Comparison of ENCODE assay signal across 33 mouse cellular contexts in genomic region chr13:48571298-48571697, GRCm38 (mm10). TPM values are rescaled to one million over a fixed set of nuclear protein-coding genes. Genes with fewer than 3 reads are reported as not detected.
DNase-seq lines count a peak whose midpoint lies in the region; ATAC-seq and TF ChIP-seq lines count a peak whose summit lies in the region.
"Had no signal": no experiment of that assay in that cellular context is flagged by ENCODE, and none has a peak within 500 bp of the region (broad histone marks: within the 10 kb centered on the region; RNA-seq: fewer than 3 reads in every experiment).

No protein-coding gene starts in this region.

- DNase-seq in heart, adult 11 months, result peak; percentile 91
- no peak for DNase-seq in heart, postnatal 4 days
- DNase-seq in 3134 (ENCODE audit: extremely low read depth, insufficient read length, low spot score) (peak; percentile 49), CH12.LX (ENCODE audit: extremely low read depth) (no peak)
- DNase-seq in cerebellum, postnatal 14 days, result no peak
- no peak for DNase-seq in lung, adult 18-20 months
- DNase-seq: adrenal gland, postnatal 25 days; B cell, adult 2 months; cerebellum, adult 18-20 months; cerebellum, postnatal 25 days; forebrain, postnatal 0 days; gastrocnemius, postnatal 25 days; heart, adult 2 months; heart, postnatal 14 days; kidney, adult 2 months; kidney, postnatal 36 days; left cerebral cortex, postnatal 4 days; lung, postnatal 36 days; right cerebral cortex, postnatal 4 days; thymus, postnatal 4 days had no signal

- in situ Hi-C loops in CH12.LX (cut with MboI; ENCODE audit: low pct_ligation_motif_present, low pct_unique_long_range_greater_than_20kb, low sequenced_read_pairs), result loop anchor here (5.0 kb wide), 1 partner anchor 39 kb away; no protein-coding TSS in a partner anchor

- H3K79me2 ChIP-seq in CH12.LX (replicated peaks; ENCODE audit: control insufficient read depth, extremely low read depth, insufficient read depth, poor library complexity, severe bottlenecking), result no peaks in the 10 kb centered on the region

- dilution Hi-C loops in CH12.LX (cut with MboI; ENCODE audit: extremely low pct_ligation_motif_present, extremely low pct_unique_long_range_greater_than_20kb, low sequenced_read_pairs), result no loop called here

- H3K36me3 ChIP-seq in CH12.LX (replicated peaks in 1 of 2; ENCODE audit: control insufficient read depth in 1 of 2, insufficient read depth in 1 of 2, low read length in 1 of 2), result no peaks in the 10 kb centered on the region
- no peaks in the 10 kb centered on the region for H3K36me3 ChIP-seq in limb, embryonic 15.5 days
- H3K36me3 ChIP-seq: embryonic facial prominence, embryonic 10.5 days; embryonic facial prominence, embryonic 15.5 days; forebrain, embryonic 12.5 days; hindbrain, embryonic 12.5 days; intestine, embryonic 15.5 days; midbrain, embryonic 12.5 days; neural tube, embryonic 13.5 days had no signal

- peak overlapping the region; percentile 8; the same call in 1 of the 2 replicates for H3K4me2 ChIP-seq in CH12.LX (ENCODE audit: insufficient read depth, low read depth, poor library complexity, severe bottlenecking)
- no peak overlapping the region for H3K4me2 ChIP-seq in limb, embryonic 15.5 days
- H3K4me2 ChIP-seq: embryonic facial prominence, embryonic 15.5 days; forebrain, embryonic 12.5 days; hindbrain, embryonic 12.5 days; intestine, embryonic 15.5 days; midbrain, embryonic 12.5 days; neural tube, embryonic 13.5 days had no signal

- no peaks in the 10 kb centered on the region for H3K9me3 ChIP-seq in CH12.LX (replicated peaks; ENCODE audit: low read length)
- H3K9me3 ChIP-seq in limb, embryonic 15.5 days, result no peaks in the 10 kb centered on the region
- H3K9me3 ChIP-seq: embryonic facial prominence, embryonic 10.5 days; embryonic facial prominence, embryonic 15.5 days; forebrain, embryonic 12.5 days; hindbrain, embryonic 12.5 days; intestine, embryonic 15.5 days; megakaryocyte, embryonic 14.5 days; midbrain, embryonic 12.5 days; neural tube, embryonic 13.5 days had no signal

- TF ChIP-seq POLR2A in CH12.LX (IDR thresholded peaks at IDR 0.05; ENCODE audit: low read depth, low read length), result no peak

- H3K27ac ChIP-seq in CH12.LX (ENCODE audit: insufficient read depth, low read depth), result no peak overlapping the region
- H3K27ac ChIP-seq in limb, embryonic 15.5 days, result no peak overlapping the region
- H3K27ac ChIP-seq: embryonic facial prominence, embryonic 10.5 days; embryonic facial prominence, embryonic 15.5 days; forebrain, embryonic 12.5 days; heart, adult 2 months; hindbrain, embryonic 12.5 days; hindbrain, postnatal 0 days; intestine, embryonic 15.5 days; midbrain, embryonic 12.5 days; neural tube, embryonic 13.5 days had no signal

- H3K4me1 ChIP-seq in CH12.LX (ENCODE audit: control insufficient read depth in 1 of 2, insufficient read depth in 2 of 2), result peaks cover 16 to 52% of the 10 kb centered on the region in 2 experiments
- H3K4me1 ChIP-seq in limb, embryonic 15.5 days, result peaks cover 13% of the 10 kb centered on the region

- ATAC-seq in limb, embryonic 15.5 days (ENCODE audit: insufficient number of reproducible peaks, low FRiP score, low TSS enrichment, low read depth), result 0 out of 2 replicates have a peak, but pooled peaks have one; percentile 50
- ATAC-seq: forebrain, postnatal 0 days; intestine, embryonic 15.5 days had no signal

- H3K9ac ChIP-seq in CH12.LX (ENCODE audit: insufficient read depth, low read depth), result no peak overlapping the region
- no peak overlapping the region for H3K9ac ChIP-seq in limb, embryonic 15.5 days
- H3K9ac ChIP-seq: embryonic facial prominence, embryonic 15.5 days; forebrain, embryonic 12.5 days; forebrain, postnatal 0 days; hindbrain, embryonic 12.5 days; intestine, embryonic 15.5 days; midbrain, embryonic 12.5 days; neural tube, embryonic 13.5 days had no signal

- 70% methylated on average over 5 of the region's 5 CpGs for WGBS in limb, embryonic 15.5 days

- no peak for TF ChIP-seq CTCF in CH12.LX (conservative IDR thresholded peaks at IDR 0.05 in 1 of 2, IDR thresholded peaks at IDR 0.05 in 1 of 2; ENCODE audit: low read depth in 2 of 2, low read length in 2 of 2)

- TF ChIP-seq EP300 in CH12.LX (IDR thresholded peaks at IDR 0.05; ENCODE audit: low read length), result peak; percentile 30; the same call in 1 of the 2 replicates

- no peaks in the 10 kb centered on the region for H3K27me3 ChIP-seq in CH12.LX (replicated peaks)
- no peaks in the 10 kb centered on the region for H3K27me3 ChIP-seq in limb, embryonic 15.5 days
- H3K27me3 ChIP-seq: embryonic facial prominence, embryonic 15.5 days; forebrain, embryonic 12.5 days; hindbrain, embryonic 12.5 days; intestine, embryonic 15.5 days; midbrain, embryonic 12.5 days; neural tube, embryonic 13.5 days had no signal

- no peak for TF ChIP-seq RAD21 in CH12.LX (IDR thresholded peaks at IDR 0.05; ENCODE audit: low read depth, low read length)

- no peak overlapping the region for H3K4me3 ChIP-seq in CH12.LX (replicated peaks in 1 of 3; ENCODE audit: low read depth in 2 of 3, low read length in 2 of 3, poor library complexity in 1 of 3)
- H3K4me3 ChIP-seq in limb, embryonic 15.5 days, result no peak overlapping the region
- H3K4me3 ChIP-seq: embryonic facial prominence, embryonic 10.5 days; embryonic facial prominence, embryonic 15.5 days; forebrain, embryonic 12.5 days; heart, adult 2 months; hindbrain, embryonic 12.5 days; intestine, embryonic 15.5 days; megakaryocyte, embryonic 14.5 days; midbrain, embryonic 12.5 days; neural tube, embryonic 13.5 days had no signal

TF ChIP-seq in CH12.LX, 34 proteins besides CTCF, POLR2A, EP300 and RAD21:
- peak; percentile 45; the same call in 1 of the 2 replicates for TF ChIP-seq ETS1 (conservative IDR thresholded peaks at IDR 0.05; ENCODE audit: low read depth, low read length)
- TF ChIP-seq SIN3A (IDR thresholded peaks at IDR 0.05; ENCODE audit: low read length), result peak; percentile 60; the same call in 1 of the 2 replicates
- TF ChIP-seq TCF12 (IDR thresholded peaks at IDR 0.05; ENCODE audit: low read depth, low read length), result peak; percentile 46; the same call in 1 of the 2 replicates
- no peak for TF ChIP-seq NRF1 (IDR thresholded peaks at IDR 0.05; ENCODE audit: low read depth, low read length)

RNA-seq across cellular contexts. Expression of gene Ptpdc1, which starts 54.2 kb away (rescaled TPM):
- total RNA-seq in heart, postnatal 4 days (2021), result 1 to 10 TPM; 8.2 to 8.9 TPM
- total RNA-seq in CH12.LX (2012; rRNA removed) (not detected in 2 replicates), CH12.LX (2014; rRNA removed) (0.15 TPM in 1 of 2 replicates, not detected in the other)
- 0.10 TPM in 1 of 2 replicates, not detected in the other for polyA plus RNA-seq in CH12.LX (2012; ENCODE audit: insufficient read length, low read depth)
- polyA plus RNA-seq in limb, embryonic 15.5 days (2015; fragmentation: Nextera tagmentation; extraction: Ambion mirVana), result 12.5 and 14.5 TPM in 2 replicates

RNA-seq across cellular contexts. Expression of gene A830005F24Rik, which starts 57.9 kb away (rescaled TPM):
- not detected for total RNA-seq in heart, postnatal 4 days (2021)
- total RNA-seq in CH12.LX (2012; rRNA removed), result 1.8 and 2.4 TPM in 2 replicates
- 2.7 and 4.2 TPM in 2 replicates for total RNA-seq in CH12.LX (2014; rRNA removed)
- 2.0 and 2.8 TPM in 2 replicates for polyA plus RNA-seq in CH12.LX (2012; ENCODE audit: insufficient read length, low read depth)
- 1.8 and 2.6 TPM in 2 replicates for polyA plus RNA-seq in limb, embryonic 15.5 days (2015; fragmentation: Nextera tagmentation; extraction: Ambion mirVana)
- total RNA-seq: adrenal gland, adult 18-20 months; adrenal gland, postnatal 25 days; gastrocnemius, postnatal 25 days; heart, postnatal 14 days; liver, adult 2 months had no signal
- polyA plus RNA-seq: heart, adult 2 months; kidney, adult 2 months; liver, adult 2 months; spleen, adult 2 months had no signal

RNA-seq across cellular contexts. Expression of gene Zfp169, which starts 58.0 kb away (rescaled TPM):
- total RNA-seq in heart, postnatal 4 days (2021), result 1 to 10 TPM; 5.8 to 6.2 TPM
- total RNA-seq in CH12.LX (2012; rRNA removed) (6.2 and 6.6 TPM in 2 replicates), CH12.LX (2014; rRNA removed) (3.4 and 4.2 TPM in 2 replicates)
- polyA plus RNA-seq in CH12.LX (2012; ENCODE audit: insufficient read length, low read depth), result 2.3 and 2.9 TPM in 2 replicates
- polyA plus RNA-seq in limb, embryonic 15.5 days (2015; fragmentation: Nextera tagmentation; extraction: Ambion mirVana), result 4.8 TPM in 2 replicates

Comparison
In these comparisons a context has a peak if more than half of its experiments do, and no peak if none do; other contexts are left out.
1. DNase-seq: peak in heart, adult 11 months (single experiment) and 3134 (single experiment); none in heart, postnatal 4 days (single experiment), CH12.LX (single experiment), cerebellum, postnatal 14 days (0 of 2) and lung, adult 18-20 months (0 of 2).
2. RNA of gene Ptpdc1, which starts 54.2 kb away (total RNA-seq): 8.2 to 8.9 TPM in heart, postnatal 4 days; 0.15 TPM in CH12.LX; every median in the first group is over 4 times any median in the second.